Mouse (Mus musculus): Measurements from ENCODE around the gene Tnik.

The Tnik gene

GRCm38 (mm10) chr3:28265183-28265582 lies 2.2 kb downstream of the Tnik start:
- no peak for DNase-seq

- no peak for DNase-seq
Measured at GRCm38 (mm10) chr3:28265656-28266055, 2.6 kb downstream of the Tnik start.

GRCm38 (mm10) chr3:28267211-28267610 lies 4.2 kb downstream of the Tnik start:
- no peak for DNase-seq

GRCm38 (mm10) chr3:28269716-28270115 lies 6.7 kb downstream of the Tnik start:
- DNase-seq = no peak

- DNase-seq = no peak
Measured at GRCm38 (mm10) chr3:28271884-28272283, 8.9 kb downstream of the Tnik start.

- no peak for DNase-seq
Measured at GRCm38 (mm10) chr3:28274763-28275162, 11.7 kb downstream of the Tnik start.

- no peak for DNase-seq
Measured at GRCm38 (mm10) chr3:28289693-28290092, 26.7 kb downstream of the Tnik start.

- DNase-seq = no peak
Measured at GRCm38 (mm10) chr3:28301378-28301777, 38.4 kb downstream of the Tnik start.

- DNase-seq = no peak
Measured at GRCm38 (mm10) chr3:28303915-28304314, 40.9 kb downstream of the Tnik start.

GRCm38 (mm10) chr3:28306852-28307251 lies 43.8 kb downstream of the Tnik start:
- no peak for DNase-seq

- no peak for DNase-seq
Measured at GRCm38 (mm10) chr3:28314438-28314837, 51.4 kb downstream of the Tnik start.

- no peak for DNase-seq
Measured at GRCm38 (mm10) chr3:28317339-28317738, 54.3 kb downstream of the Tnik start.

- no peak for DNase-seq
Measured at GRCm38 (mm10) chr3:28321635-28322034, 58.6 kb downstream of the Tnik start.

GRCm38 (mm10) chr3:28325613-28326233 lies 62.7 kb downstream of the Tnik start:
- no peak for DNase-seq

GRCm38 (mm10) chr3:28332316-28332715 lies 69.3 kb downstream of the Tnik start:
- DNase-seq = no peak

GRCm38 (mm10) chr3:28333869-28334268 lies 70.9 kb downstream of the Tnik start:
- DNase-seq = no peak

- DNase-seq = no peak
Measured at GRCm38 (mm10) chr3:28334547-28334946, 71.5 kb downstream of the Tnik start.

GRCm38 (mm10) chr3:28340071-28340470 lies 77.1 kb downstream of the Tnik start:
- DNase-seq = no peak

- DNase-seq = no peak
Measured at GRCm38 (mm10) chr3:28343204-28343603, 80.2 kb downstream of the Tnik start.

- no peak for DNase-seq
Measured at GRCm38 (mm10) chr3:28343661-28344060, 80.6 kb downstream of the Tnik start.

- no peak for DNase-seq
Measured at GRCm38 (mm10) chr3:28345446-28345845, 82.4 kb downstream of the Tnik start.

GRCm38 (mm10) chr3:28345961-28346360 lies 82.9 kb downstream of the Tnik start:
- no peak for DNase-seq

- no peak for DNase-seq
Measured at GRCm38 (mm10) chr3:28346476-28346875, 83.5 kb downstream of the Tnik start.

GRCm38 (mm10) chr3:28348746-28349145 lies 85.7 kb downstream of the Tnik start:
- DNase-seq = no peak

- no peak for DNase-seq
Measured at GRCm38 (mm10) chr3:28350147-28350801, 87.3 kb downstream of the Tnik start.

All from spleen, adult 18-20 months (tissue).